Mouse (Mus musculus) heart, postnatal 14 days (tissue): ENCODE measurements around the gene Avl9. TPM values are rescaled to one million over a fixed set of nuclear protein-coding genes. Genes with fewer than 3 reads are reported as not detected.

Source experiments
- DNase-seq, 2 experiments: peaks; one replicate each; pipeline ENCODE4 v3.0.0; 2021 to 2022
- intact Hi-C: fragments of 180-260 bp; cut with DNase I; formaldehyde crosslinking; loops from one replicate; pipeline ENCODE4 v1.15.1; 2025
- long read RNA-seq, 2 experiments: library from polyadenylated mRNA; stranded (forward); transcript quantifications; one replicate each; pipeline ENCODE4 v2.0.0; 2021
- total RNA-seq, 2 experiments: library from RNA; stranded (reverse); gene quantifications; 2 replicates each; pipeline ENCODE4 v1.2.3; 2021

Avl9 gene
- 1 to 10 TPM; 7.5 to 8.7 TPM for total RNA-seq
- long read RNA-seq, experiment 1, full-length matches to known transcripts: 3 of 5 reads
- long read RNA-seq, experiment 1, partial matches to known transcripts: 1 of 5 reads
- long read RNA-seq, experiment 1, other reads (novel, unspliced or antisense): 1 of 5 reads
- long read RNA-seq, experiment 2, full-length matches to known transcripts: 2 of 2 reads
- long read RNA-seq, experiment 2, partial matches to known transcripts: 0 of 2 reads
- long read RNA-seq, experiment 2, other reads (novel, unspliced or antisense): 0 of 2 reads

DNA sequence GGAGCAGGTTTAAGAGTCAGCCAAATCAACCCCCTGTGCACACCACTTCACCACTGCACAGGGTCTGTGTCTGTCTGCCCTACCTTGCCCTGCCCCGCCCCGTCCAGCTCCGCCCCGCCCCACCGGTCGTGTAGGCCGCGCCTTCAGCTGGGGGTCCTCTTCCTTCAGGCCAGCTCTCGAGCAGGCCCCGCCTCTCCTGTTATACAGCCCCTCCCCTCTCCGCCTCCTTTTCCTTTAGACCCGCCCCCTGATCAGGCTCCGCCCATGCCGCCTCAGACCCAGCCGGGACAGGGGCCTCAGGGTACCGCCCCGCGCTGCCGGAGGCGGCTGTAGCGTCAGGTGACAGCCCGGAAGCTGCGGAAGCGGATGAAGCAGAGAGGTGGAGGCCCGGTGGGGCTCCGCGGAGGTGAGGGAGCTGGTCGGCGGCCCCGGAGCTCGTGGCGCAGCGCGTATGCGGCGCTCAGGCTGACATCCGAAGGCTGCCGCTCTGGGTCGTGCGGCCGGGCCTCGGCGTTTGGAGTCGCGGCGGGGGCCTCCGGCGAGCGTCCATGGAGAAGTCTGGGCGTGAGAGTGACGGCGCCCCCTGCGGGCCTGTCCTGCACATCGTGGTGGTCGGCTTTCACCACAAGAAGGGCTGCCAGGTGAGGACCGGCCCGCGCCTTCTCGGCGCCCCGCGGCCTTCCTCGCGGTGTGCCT lies at the start of gene Avl9:
Gene Avl9 (plus strand): TSS at position 326 of the 696 bp plus-strand sequence.
- peak; percentile 97 to 98 for DNase-seq
- intact Hi-C loops: loop anchor here (5.0 to 10.0 kb wide), 3 partner anchors 83 to 820 kb away; partner anchors contain the start of genes Kbtbd2, Nt5c3, Ppm1k and Vmn1r4

DNA sequence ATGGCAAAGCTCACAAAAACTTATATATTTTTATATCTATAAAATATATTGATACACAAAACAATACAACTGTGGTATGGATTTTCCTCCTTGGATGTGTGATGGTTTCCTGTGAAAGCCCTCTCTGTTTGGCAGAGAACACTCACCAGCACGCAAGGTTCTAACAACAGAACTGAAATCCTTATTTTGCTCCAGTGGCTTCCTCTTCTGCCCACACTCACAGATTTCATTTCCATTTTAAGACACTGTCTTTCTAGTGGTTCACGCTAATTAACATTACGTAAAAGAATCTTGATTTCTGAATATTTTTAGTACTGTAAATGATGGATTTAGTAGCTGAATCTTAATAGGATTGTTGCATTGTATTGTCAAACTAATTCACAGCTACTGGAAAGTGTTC lies 26.5 kb upstream of the Avl9 start:
- no peak for DNase-seq
- intact Hi-C loops: no loop called here

DNA sequence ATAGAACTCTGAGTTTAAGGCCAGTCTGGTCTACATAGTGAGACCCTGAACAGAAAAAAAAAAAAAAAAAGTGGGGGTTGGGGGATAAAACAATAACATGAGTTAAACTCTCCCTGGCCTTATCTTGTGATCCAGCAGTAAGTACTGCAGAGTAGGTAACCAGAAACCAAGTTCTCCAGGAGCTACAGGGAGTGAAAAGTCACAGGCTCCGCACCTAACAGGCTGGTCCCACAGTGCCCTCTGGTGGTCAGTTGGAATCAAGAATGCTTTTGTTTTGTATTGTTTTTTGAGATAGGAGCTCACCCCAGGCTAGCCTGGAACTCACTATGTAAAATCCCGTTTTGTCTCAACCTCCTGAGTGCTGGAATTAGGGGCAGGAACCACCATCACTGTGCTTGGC lies 23.5 kb upstream of the Avl9 start:
- intact Hi-C loops: loop anchor here (1.0 to 5.0 kb wide), 3 partner anchors 84 to 624 kb away; no protein-coding TSS in a partner anchor
- DNase-seq: peak; percentile 62 to 81

DNA sequence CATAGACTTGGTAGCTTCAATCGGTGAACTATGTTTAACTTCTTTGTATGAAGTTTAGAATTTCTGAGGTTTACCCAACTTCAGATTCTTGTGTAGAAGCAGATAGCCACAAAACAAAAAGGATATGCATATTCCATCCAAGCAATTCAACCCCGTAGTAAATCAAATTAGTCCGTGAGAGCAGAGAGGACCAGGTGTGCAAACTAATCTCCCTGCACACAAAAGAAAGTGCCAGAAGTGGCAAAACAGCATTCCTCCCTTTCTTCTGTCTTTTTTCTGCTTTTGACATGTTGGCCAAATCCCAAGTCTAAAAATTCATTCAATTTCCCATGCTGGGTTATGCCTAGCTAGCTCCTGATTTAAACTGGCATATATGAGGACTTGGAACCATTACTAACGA lies 22.3 kb upstream of the Avl9 start:
- intact Hi-C loops: loop anchor here (5.0 kb wide), 1 partner anchor 85 kb away; no protein-coding TSS in a partner anchor
- DNase-seq: no peak

DNA sequence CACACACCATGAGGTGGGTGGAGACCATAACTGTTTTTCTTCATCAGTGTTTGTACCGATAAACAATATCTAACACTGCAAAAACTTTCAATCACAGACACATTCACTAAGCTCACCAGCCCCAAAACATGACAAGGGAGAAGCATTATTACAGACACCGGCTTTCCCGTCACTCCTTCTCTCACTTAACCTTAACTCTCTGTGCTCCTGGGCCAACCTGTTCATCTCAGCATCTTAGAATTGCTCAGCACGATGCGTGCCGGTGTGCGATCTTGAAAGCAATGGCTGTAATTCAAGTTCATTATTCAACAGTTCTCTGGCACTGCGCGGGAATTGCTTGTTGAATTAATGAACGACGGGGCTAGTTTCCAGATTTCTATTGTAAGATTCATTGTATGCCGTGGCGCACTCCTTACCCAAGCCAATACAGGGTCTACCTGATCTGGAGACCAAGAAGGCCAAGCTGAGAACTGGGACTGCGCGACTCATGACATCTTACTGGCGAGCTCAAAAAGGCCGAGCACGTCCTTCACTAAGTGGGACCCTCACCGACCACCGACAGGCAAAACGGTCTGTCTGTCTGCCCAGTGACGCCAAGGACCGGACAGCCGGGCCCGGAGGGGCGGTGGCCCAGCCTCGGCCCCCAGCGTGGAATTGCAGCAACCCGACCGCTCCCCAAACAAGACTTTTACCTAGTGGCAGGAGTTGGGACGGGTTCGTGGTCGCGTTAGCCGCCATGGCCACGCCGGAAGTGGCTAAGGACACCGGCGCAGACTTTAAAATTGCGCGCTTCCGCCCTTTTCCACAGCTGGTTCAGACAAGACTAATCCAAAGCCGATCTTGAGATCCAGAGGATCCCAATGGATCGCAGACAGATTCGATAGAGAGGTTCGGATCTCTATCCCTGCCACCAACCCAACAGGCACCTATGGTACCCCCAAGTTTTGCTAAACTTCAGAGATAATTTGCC lies 10.5 kb upstream of the Avl9 start, which contains the start of gene Lsm5:
Gene Lsm5 (minus strand): TSS at position 780 of the 970 bp plus-strand sequence.
- peak; percentile 82 to 90 for DNase-seq
- intact Hi-C loops: no loop called here

DNA sequence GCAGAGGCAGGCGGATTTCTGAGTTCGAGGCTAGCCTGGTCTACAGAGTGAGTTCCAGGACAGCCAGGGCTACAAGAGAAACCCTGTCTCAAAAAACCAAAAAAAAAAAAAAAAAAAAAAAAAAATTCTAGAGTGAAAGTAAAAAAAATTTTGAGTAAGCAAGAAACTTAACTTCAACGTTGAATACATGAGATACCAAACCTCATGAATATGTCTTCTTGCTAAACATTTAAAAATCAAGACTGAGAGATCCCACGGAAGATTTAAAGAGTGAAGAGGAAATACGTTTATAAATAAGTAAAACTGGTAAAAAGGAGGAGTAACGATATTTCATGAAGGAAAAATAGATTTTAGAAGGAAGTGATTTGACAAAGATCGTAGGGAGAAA lies 519 bp upstream of the Avl9 start:
- intact Hi-C loops: loop anchor here (10.0 kb wide), 1 partner anchor 821 kb away; the partner anchor contains the start of gene Ppm1k

DNA sequence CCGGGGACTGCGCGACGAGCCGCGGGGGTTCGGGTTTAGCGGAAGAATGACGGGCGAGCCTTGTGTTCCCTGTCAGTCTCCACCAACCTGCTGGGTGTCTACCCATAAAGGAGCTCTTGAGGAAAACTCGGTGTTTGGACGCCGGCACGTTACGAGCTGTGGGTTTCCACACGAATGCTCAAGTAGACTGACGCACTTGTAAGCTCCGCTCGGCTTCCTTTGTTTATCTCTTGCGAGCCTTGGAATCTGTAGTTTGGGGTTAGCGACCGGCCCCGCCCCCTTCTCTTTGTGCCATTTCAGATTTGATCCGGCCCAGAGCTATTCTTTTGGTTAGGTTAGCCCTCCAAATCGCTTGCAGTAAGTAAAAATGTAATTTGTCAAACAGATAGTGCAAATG lies 569 bp downstream of the Avl9 start:
- peak in 1 of 2 experiments; percentile 37 for DNase-seq
- intact Hi-C loops: loop anchor here (5.0 to 10.0 kb wide), 3 partner anchors 82 to 820 kb away; partner anchors contain the start of genes Kbtbd2, Nt5c3, Ppm1k and Vmn1r4

More for the DNA sequence above, 519 bp upstream of the Avl9 start:
- DNase-seq: no peak

DNA sequence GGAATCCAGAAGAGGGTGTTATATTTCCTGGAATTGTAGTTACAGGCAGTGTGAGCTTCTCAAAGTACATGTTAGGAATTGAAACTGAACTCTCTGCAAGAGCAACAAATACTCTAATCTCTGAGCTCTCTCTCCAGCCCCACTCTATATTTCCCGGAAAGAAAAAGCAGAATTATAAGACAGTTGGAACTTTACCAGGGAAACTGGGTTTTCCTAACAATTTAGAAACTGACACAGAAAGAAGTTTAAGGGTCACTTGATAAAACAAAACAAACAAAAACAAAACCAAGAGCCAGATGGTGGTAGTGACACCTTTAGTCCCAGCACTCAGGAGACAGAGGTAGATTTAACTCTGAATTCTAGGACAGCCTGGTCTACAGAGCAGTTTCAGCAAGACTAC lies 4.4 kb downstream of the Avl9 start:
- intact Hi-C loops: loop anchor here (5.0 to 10.0 kb wide), 3 partner anchors 78 to 816 kb away; partner anchors contain the start of genes Kbtbd2, Nt5c3, Ppm1k and Vmn1r4

DNA sequence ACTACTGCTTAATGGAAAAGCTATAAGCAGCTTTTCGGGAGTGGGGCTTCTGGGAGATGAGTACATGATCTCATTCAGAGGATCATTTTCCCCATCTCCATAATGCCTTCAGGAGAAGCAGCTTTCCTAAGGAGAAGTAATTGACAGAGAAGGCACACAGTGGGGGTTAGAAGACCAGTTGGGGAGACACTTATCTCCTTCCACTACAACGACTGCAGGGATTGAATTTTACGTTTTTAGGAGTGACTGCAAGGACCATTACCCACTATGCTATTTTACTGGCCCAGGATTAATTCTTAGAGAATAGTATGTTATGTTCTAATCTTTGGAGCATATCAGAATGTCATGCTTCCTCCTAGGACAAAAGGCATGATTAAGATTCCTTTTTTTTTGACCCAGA lies 6.2 kb downstream of the Avl9 start:
- intact Hi-C loops: no loop called here
- no peak for DNase-seq

More for the DNA sequence above, 4.4 kb downstream of the Avl9 start:
- no peak for DNase-seq

DNA sequence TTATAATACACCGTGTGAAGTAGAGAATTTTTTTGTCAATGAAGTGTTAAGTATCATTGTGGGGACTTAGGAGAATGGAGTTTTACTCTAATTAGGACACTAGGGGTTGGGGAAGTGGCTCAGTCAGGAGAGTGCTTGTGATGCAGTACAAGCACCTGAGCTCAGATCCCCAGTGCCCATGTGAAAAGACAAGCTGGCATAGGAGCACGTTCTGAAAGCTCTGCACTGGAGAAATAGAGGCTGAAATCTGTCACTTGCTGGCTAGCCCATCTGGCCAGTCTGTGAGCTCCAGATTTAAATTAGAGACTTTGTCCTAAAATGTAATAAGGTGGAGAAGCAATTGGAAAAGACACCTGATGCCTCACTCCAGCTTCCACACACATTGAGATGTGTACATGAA lies 17.8 kb downstream of the Avl9 start:
- intact Hi-C loops: no loop called here
- DNase-seq: no peak

DNA sequence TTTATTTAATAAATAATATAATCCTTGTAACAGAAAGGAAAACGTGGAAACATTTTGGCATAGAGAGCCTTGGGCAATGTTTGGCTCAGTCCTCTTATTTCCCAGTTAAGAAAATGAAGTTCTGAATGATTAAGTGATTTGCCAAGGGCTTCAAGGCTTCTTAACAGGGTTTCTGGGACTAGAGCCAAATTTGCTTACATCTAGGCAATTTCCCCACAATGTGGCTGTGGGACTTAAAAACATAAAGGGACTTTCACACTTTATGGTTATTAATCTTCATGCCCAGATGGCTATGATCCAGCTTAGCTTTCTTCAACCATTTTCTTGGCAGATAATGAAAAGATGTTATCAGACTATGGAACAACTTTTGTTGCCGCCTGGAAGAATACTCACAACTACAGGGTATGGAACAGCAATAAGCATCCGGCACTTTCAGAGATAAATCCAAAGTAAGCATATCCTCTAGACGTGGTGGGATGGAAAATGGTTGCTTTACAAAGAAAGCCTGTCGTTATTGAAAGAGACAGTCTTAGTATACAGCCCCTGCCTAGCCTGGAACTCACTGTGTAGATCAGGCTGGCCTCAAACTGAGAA lies 31.3 kb downstream of the Avl9 start:
- no peak for DNase-seq
- intact Hi-C loops: no loop called here

DNA sequence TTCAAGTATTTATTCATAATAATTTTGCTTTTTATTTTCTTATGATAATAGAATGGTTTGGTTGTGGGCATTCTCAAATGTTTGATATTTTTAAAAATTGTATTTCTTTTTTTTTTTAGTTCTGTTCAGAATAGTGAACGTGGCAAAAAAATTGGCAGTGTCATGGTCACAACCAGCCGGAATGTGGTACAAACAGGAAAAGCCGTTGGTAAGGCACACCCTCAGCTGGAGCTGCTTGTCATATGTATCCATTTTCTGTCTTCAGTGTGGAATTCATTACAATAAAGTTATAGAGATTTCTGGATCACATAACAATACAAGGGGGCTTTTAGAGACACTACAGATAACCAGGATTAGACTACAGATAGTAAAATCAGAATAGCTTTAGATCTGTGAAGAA lies 39.0 kb downstream of the Avl9 start:
- intact Hi-C loops: no loop called here
- DNase-seq: no peak

DNA sequence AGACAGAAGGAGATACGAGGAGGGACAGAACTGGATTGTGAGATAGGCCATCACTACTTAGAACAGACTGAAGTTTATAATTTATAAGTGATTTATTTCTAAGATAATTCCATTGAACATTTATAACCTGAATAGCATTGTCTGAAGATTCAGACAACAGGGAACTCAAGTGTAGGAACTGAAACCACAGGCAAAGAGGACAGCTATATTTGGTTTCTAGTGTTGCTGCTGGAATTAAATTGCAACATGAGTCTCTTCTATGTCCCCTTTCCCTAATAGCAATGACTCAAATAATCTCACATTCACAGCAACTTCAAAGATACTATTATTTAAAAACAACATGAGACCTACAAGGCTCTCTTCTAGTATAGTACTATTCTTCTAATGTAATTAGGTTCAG lies 41.4 kb downstream of the Avl9 start:
- no peak for DNase-seq
- intact Hi-C loops: no loop called here

DNA sequence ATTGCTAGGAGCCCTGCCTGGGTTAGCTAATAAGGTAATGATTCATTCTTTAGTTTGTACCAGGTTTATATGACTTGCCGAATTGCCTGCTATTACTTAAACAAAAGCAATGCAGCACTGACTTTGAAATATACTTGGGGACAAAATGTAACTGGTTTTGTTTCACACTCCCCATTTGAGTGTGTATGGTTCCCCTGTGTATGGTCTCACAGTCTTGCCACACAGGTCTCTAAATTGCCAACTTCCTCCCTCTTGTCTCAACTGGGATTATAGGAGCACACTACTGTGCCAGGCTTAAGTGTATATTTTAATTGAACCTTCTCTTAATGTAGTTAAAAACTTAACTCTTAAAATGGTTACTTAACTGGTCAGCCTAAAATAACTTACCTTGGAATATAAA lies 44.6 kb downstream of the Avl9 start:
- DNase-seq: no peak
- intact Hi-C loops: no loop called here

DNA sequence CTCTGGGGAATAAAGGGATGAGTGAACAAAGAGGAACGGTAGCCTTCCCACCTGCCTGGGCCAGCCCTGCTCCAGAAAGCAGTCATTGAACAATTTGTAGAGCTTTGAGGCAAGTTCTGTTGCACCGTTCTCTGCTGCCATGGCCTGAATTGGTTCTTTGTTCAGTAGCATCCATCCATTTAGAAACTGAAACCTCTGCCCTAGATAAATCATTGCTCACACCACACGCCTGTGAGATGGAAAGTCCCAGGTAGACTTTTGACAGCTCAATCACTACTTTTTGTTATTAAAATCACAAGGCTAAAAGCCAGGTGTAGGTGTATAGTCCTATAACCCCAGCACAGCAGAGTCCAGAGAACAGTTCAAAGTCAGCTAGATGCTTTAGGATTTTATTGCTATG lies 50.6 kb downstream of the Avl9 start:
- no peak for DNase-seq
- intact Hi-C loops: no loop called here

DNA sequence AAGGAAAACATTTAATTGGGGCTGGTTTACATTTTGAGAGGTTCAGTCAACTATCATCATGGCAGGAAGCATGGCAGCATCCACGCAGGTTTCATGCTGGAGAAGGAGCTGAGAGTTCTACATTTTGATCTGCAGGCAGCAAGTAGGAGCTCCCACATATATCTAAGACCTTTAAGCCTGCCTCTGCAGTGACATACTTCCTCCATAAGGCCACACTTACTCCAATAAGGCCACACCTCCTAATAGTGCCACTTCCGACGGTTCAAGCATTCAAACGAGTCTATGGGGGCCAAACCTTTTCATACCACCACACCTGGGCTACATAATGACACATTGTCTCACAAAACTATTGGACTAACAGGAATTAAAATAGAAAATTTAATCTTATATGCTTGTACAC lies 51.0 kb downstream of the Avl9 start:
- intact Hi-C loops: no loop called here
- DNase-seq: no peak

DNA sequence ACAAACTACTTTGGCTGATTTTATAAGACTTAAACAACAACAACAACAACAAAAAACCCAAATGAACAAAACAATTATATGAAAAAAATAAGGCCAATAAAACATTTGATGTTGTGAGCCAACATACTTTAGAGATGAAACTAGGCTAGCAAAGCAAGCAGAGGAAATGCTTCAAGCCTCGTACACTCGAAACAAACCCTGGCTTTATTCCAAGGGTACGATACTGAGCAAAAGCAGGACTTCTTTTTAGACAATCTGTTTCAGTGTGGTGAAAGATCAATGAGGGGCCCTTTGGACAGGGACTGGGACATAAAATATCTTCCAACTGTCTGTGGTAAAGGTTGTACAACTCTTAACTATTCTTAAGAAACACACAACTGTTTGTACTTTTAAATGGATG lies 61.1 kb downstream of the Avl9 start:
- peak in 1 of 2 experiments; percentile 18 for DNase-seq
- intact Hi-C loops: no loop called here

DNA sequence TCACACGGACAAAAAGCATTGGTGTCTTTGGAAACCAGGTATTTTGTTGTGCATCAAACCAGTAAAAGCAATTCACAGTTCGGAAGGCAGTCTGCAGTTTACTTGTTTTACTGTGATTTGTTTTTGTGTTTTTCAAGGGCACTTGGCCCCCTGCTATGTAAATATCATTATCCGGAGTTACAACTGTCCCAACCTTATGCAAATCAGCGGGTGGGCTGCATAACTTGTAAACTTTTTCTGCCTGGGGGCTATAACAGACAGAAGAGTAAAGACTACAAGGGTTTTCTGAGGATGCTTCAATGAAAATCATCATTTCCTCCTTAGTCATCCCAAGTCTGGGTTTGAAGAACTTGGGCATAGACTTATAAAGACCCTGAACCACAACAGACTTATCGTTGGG lies 64.9 kb downstream of the Avl9 start:
- DNase-seq: no peak
- intact Hi-C loops: no loop called here

DNA sequence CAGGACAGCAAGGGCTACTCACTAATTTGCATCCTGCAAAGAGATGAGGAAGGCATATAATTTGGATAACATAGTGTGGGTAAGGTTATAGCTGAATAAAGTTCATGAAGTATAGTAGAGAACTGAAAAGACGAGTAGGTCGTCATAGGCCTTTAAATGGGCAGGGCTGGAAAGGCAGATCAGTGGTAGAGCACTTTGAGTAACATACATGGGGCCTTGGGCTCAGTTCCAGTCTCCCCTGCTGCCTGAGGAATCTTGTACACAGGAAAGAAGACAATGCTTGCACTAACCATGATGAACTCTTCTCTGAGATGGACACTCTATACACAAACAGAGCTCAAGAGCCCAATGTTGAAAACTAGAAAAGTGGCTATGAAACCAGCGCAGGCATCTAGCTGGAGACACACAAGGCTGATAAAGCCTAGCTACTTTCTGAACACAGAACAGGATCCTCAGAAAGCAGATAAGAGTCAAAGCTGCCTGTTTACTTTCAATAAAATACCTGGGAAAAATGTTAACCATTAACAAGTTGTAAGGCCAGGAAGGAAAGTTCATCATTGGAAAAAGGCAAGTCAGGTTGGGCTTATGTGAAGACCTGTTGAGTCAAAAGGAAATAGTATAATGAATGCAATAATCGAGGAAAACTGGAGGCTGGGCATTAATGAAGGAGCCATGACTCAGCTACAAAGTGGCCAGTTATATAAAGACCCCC lies 69.0 kb downstream of the Avl9 start:
- intact Hi-C loops: no loop called here
- no peak for DNase-seq
